Mouse (Mus musculus): ENCODE measurements at regions not wholly inside any gene's neighbourhood (a gene's known extent, or its start where the extent isn't known, plus 50 kb on each side); places are given as distances from the start of the nearest gene placed in this dataset.

DNA sequence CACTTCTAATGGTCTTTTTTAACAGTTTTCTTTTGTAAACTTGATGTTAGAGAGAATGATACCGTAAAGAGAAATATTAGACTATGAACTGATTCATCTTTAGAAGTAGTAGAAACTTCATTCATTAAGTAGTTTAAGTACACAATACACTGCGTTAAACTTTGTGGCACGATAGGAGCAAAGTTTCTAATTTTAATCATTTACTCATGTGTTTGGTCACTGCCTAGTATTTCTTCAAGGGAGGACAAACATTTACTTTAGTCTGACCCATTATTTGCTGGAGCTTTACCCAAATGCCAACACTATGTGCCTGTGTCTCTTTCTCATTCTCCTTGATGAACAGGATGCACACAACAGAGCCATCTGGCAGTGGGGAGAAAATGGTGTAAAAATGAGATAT, 200.6 kb downstream of the Chm start:
- no peak for DNase-seq

DNA sequence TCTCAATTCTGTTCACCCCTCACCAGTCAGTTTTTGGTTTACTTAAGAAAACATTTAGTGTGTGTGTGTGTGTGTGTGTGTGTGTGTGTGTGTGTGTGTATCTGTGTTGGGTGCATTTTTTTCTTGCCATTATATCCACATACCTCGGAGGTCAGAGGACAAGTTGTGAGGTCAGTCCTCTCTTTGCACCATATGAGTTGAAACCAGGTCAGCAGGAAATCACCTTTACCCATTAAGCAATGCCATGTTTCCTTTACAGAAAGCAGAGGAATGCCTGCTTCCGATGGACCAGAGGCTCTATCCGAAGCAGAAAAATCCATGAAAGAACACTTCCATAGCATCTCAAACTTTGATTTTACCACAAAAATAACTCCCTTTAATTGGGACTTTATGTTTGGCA, 201.2 kb downstream of the Chm start:
- DNase-seq: no peak

DNA sequence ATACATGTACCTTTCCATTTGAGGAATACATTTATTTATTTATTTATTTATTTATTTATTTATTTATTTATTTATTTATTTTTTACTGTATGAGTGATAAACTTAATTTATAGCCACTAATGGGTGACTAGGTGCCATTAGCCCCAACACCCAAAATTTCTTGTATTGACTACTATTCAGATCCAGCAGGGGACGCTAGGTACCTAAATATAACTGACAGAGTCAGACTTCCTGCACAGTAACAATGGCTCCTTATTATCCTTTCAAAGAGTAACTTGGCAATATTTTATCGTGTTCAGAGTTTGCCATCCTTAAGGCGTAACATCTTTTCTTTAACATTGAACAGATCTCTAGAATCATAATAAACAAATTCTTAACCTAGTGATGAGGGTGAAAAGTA, 206.7 kb downstream of the Chm start:
- peak in 1 of 2 experiments; percentile 4 for DNase-seq

DNA sequence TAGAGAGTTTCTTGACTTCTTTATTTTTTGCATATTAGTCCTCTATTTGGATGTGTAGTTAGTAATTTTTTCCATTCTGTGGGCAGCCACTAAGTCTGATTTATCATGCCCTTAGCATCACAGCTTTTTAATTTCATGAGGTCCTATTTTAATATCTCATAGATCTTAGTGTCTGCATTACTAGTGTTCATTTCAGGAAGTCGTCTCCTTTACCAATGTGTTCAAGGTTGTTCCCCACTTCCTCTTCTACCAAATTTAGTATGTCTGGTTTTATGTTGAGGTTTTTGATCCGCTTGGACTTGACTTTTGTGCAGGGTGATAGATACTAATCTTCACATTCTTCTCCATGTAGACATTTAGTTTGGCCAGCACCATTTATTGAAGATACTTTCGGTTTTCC, 221.2 kb downstream of the Chm start:
- DNase-seq: no peak

DNA sequence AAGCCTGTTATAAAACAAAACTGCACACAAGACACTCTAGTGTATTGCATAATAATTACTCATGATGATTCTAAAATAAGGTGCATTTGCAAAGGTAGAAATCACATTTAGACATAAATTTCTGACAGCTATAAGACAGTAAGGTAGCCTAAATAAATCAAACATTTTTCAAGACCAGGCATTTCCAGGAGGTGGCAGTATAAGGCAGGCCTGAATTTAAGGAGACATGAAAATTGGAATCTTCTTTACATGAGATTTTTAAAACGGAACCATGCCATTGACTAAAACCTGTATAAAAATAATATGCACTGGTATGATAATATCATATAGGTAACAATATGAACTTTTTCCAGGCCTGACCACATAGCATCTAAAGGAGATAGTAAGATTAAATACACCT, 235.5 kb downstream of the Chm start:
- no peak for DNase-seq

DNA sequence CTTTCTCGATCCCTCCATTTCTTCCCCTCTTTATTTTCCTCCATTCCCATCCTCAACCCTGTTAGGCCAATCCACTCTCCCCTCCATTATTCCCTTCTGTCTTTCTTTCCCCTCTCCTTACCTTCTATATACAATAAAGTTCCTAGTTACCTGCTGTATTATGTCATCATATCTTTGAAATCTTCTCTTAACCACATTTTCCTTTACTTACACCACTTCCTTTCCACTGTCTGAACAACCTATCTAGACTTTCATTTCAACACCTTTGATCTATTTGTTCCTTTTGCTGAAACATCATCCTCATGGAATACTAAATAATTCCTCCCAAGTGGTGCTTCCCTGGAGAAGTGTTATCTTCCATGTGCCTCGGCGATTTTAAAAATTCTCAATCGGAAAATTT, 237.8 kb downstream of the Chm start:
- no peak for DNase-seq

DNA sequence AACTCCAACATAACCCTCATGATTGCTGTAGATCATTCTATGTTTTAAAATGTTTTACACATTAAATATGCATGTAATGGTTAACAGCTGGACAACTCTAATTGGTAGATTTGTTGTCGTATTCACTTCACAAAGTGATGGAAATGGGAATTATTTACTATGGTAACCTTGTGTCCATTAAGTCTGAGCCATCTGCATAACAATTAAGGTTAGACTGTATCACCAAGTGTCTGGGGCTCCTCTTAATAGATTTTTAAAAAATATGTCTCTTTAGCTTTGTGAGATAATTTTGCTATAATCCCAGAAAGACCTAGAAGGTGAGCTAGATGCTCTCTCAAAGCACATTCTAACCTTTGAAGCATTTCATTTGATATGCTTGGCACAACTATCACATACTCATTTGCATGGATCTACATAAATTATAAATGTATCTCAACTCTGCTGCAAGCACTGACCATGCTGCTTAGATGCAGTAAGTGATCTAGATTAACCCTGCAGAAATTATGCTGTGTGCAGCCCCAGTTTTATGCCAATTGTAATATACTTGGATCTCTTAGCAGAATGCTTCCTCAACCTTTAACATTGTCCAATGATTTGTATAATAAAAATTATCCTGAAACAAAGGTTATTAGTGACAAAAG, 227.2 kb upstream of the Pof1b start:
- DNase-seq: no peak

DNA sequence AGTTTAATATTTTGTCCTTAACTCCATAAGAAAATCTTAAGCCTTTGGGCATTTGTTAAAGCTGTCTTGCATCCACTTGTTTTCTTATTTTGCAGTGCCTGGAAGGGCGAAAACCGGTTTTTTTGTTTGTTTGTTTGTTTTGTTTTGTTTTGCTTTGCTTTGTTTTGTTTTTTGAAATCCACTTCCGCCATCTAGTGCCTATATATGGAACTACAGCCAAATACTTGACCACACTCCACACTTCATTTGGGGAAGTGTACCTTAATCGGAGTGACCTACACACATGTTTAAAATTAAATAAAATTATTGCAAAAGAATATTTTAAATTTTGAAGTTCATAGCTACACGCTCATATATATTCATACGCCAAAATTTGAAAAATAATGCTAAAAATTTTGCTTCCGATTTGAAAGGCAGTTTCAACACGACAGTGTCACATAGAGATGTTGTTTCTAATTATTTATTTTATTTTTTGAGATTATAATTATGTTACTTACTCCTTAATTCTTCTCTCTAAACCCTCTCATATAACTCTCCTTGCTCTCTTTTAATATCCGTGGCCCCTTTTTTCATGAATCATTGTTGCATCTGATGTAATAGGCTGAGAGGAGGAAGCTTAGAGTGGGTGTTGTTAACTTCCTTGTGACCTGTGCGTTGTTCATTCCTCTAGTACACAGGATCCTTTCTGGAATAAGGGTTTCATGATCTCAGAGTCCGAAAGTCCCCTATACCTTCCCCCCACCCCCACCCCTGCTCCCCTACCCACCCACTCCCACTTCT, 205.4 kb upstream of the Pof1b start:
- no peak for DNase-seq

DNA sequence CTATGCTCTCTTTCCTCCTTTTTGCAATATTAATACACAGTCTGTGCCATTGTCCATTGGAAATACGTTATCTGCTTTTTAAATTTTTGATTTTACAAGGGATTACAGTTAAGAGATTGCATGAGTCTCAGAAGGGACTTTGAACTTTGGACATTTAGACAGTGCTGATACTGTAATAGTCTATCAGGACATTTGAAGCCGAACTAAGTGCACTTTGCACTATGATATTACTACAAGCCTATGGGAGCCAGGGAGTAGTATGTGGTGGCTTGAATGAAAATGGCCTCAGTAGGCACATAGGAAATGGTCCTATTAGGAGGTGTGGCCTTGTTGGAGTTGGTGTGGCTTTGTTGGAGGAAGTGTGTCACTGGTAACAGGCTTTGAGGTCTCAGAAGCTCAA, 188.1 kb upstream of the Pof1b start:
- no peak for DNase-seq
